24 mouse cellular contexts compared by ENCODE assay signal in genomic region chr11:96758402-96758801, GRCm38 (mm10). TPM values are rescaled to one million over a fixed set of nuclear protein-coding genes. Genes with fewer than 3 reads are reported as not detected.
DNase-seq lines count a peak whose midpoint lies in the region; ATAC-seq and TF ChIP-seq lines count a peak whose summit lies in the region.
"Had no signal": no experiment of that assay in that cellular context is flagged by ENCODE, and none has a peak within 500 bp of the region (broad histone marks: within the 10 kb centered on the region; RNA-seq: fewer than 3 reads in every experiment).

No protein-coding gene starts in this region.

- no peak overlapping the region for H3K4me2 ChIP-seq in neural tube, embryonic 15.5 days
- no peak overlapping the region for H3K4me2 ChIP-seq in midbrain, embryonic 16.5 days (ENCODE audit: low read length)
- H3K4me2 ChIP-seq: embryonic facial prominence, embryonic 12.5 days; forebrain, embryonic 12.5 days had no signal

- H3K9me3 ChIP-seq in neural tube, embryonic 15.5 days (replicated peaks), result no peaks in the 10 kb centered on the region
- no peaks in the 10 kb centered on the region for H3K9me3 ChIP-seq in midbrain, embryonic 16.5 days (replicated peaks; ENCODE audit: control insufficient read depth, low read length, poor library complexity, severe bottlenecking)
- H3K9me3 ChIP-seq: forebrain, embryonic 10.5 days; forebrain, embryonic 12.5 days had no signal

- no peak for TF ChIP-seq CTCF in C2C12 (IDR thresholded peaks at IDR 0.05; ENCODE audit: control insufficient read depth, insufficient read depth, insufficient read length)
- no peak for TF ChIP-seq CTCF in embryonic fibroblast, embryonic 13.5 days (IDR thresholded peaks at IDR 0.05; ENCODE audit: borderline replicate concordance, insufficient read depth, low read length)

- H3K79me2 ChIP-seq in C2C12 (ENCODE audit: control insufficient read depth, insufficient read depth), result no peaks in the 10 kb centered on the region

- H3ac ChIP-seq in C2C12 (ENCODE audit: control insufficient read depth, insufficient read length, low read depth), result peak overlapping the region; percentile 12

- WGBS in neural tube, embryonic 15.5 days, result 53% methylated on average over 5 of the region's 5 CpGs
- WGBS in midbrain, embryonic 16.5 days, result 83% methylated on average over 5 of the region's 5 CpGs

- H3K4me3 ChIP-seq in neural tube, embryonic 15.5 days (replicated peaks), result no peak overlapping the region
- H3K4me3 ChIP-seq in C2C12 (ENCODE audit: insufficient read depth, poor library complexity, severe bottlenecking), result no peak overlapping the region
- H3K4me3 ChIP-seq in embryonic fibroblast, embryonic 13.5 days (ENCODE audit: insufficient read depth, low read length), result no peak overlapping the region
- H3K4me3 ChIP-seq in midbrain, embryonic 16.5 days (ENCODE audit: low read depth, low read length), result no peak overlapping the region
- H3K4me3 ChIP-seq: embryonic facial prominence, embryonic 10.5 days; embryonic facial prominence, embryonic 12.5 days; erythroblast, embryonic 14.5 days; forebrain, embryonic 10.5 days; forebrain, embryonic 12.5 days had no signal

- ATAC-seq in neural tube, embryonic 15.5 days (ENCODE audit: low FRiP score), result no peak
- ATAC-seq in midbrain, embryonic 16.5 days, result no peak
- ATAC-seq in inflammation-experienced regulatory T-cells, adult 6 months, result no peak
- ATAC-seq: activated CD4-positive, CD25-positive, alpha-beta regulatory T cell, adult 4 months; forebrain, embryonic 14.5 days; forebrain, embryonic 16.5 days; Patski had no signal

- H3K4me1 ChIP-seq in neural tube, embryonic 15.5 days, result peaks cover 19% of the 10 kb centered on the region
- H3K4me1 ChIP-seq in embryonic fibroblast, embryonic 13.5 days (ENCODE audit: control insufficient read depth, insufficient read depth, low read length), result peaks cover 4% of the 10 kb centered on the region
- H3K4me1 ChIP-seq in midbrain, embryonic 16.5 days (ENCODE audit: control insufficient read depth, insufficient read depth, low read length), result no peaks in the 10 kb centered on the region
- H3K4me1 ChIP-seq: embryonic facial prominence, embryonic 10.5 days; embryonic facial prominence, embryonic 12.5 days had no signal

- 0 out of 2 replicates have a peak overlapping the region, but pooled peaks have one; percentile 15 for H3K27ac ChIP-seq in neural tube, embryonic 15.5 days (replicated peaks)
- peak overlapping the region; percentile 18; the same call in 1 of the 2 replicates for H3K27ac ChIP-seq in embryonic fibroblast, embryonic 13.5 days (ENCODE audit: insufficient read depth, low read length)
- no peak overlapping the region for H3K27ac ChIP-seq in midbrain, embryonic 16.5 days (ENCODE audit: low read length)
- H3K27ac ChIP-seq: embryonic facial prominence, embryonic 10.5 days; embryonic facial prominence, embryonic 12.5 days; forebrain, embryonic 10.5 days; forebrain, embryonic 12.5 days had no signal

- no peaks in the 10 kb centered on the region for H3K36me3 ChIP-seq in neural tube, embryonic 15.5 days
- H3K36me3 ChIP-seq in C2C12 (ENCODE audit: control insufficient read depth, insufficient read depth), result no peaks in the 10 kb centered on the region
- no peaks in the 10 kb centered on the region for H3K36me3 ChIP-seq in midbrain, embryonic 16.5 days (ENCODE audit: control insufficient read depth, insufficient read depth, low read length)
- H3K36me3 ChIP-seq: embryonic facial prominence, embryonic 10.5 days; embryonic facial prominence, embryonic 12.5 days; forebrain, embryonic 10.5 days; forebrain, embryonic 12.5 days had no signal

- H3K9ac ChIP-seq in neural tube, embryonic 15.5 days (replicated peaks), result no peak overlapping the region
- H3K9ac ChIP-seq in midbrain, embryonic 16.5 days (ENCODE audit: low read depth, low read length), result no peak overlapping the region
- H3K9ac ChIP-seq: embryonic facial prominence, embryonic 12.5 days; forebrain, embryonic 12.5 days had no signal

- H3K79me3 ChIP-seq in C2C12 (ENCODE audit: low read depth), result no peaks in the 10 kb centered on the region

- no peak for TF ChIP-seq POLR2A in embryonic fibroblast, embryonic 13.5 days (IDR thresholded peaks at IDR 0.05; ENCODE audit: low read depth, low read length)

- H3K27me3 ChIP-seq in neural tube, embryonic 15.5 days (replicated peaks), result no peaks in the 10 kb centered on the region
- no peaks in the 10 kb centered on the region for H3K27me3 ChIP-seq in C2C12 (ENCODE audit: control insufficient read depth, insufficient read depth, insufficient read length)
- no peaks in the 10 kb centered on the region for H3K27me3 ChIP-seq in midbrain, embryonic 16.5 days (ENCODE audit: control insufficient read depth, insufficient read depth, low read depth, low read length)
- H3K27me3 ChIP-seq: embryonic facial prominence, embryonic 12.5 days; forebrain, embryonic 12.5 days; Patski had no signal

- DNase-seq in neural tube, embryonic 10.5 days (ENCODE audit: extremely low spot score, low spot score), result no peak
- DNase-seq in adrenal gland, adult 2 months, result no peak
- DNase-seq: adrenal gland, postnatal 10 days; adrenal gland, postnatal 25 days; B cell, adult 2 months; cerebellum, adult 11 months; cerebellum, adult 2 months; cerebellum, adult 9-10 months; cerebellum, postnatal 10 days; cerebellum, postnatal 25 days had no signal

TF ChIP-seq in C2C12, 6 proteins besides CTCF, POLR2A, EP300 and RAD21:
- no peak for TF ChIP-seq CEBPB (IDR thresholded peaks at IDR 0.05; ENCODE audit: low read depth)
- TF ChIP-seq MYOG (IDR thresholded peaks at IDR 0.05; ENCODE audit: control insufficient read depth, extremely low read depth, insufficient read length), result no peak
- no peak for TF ChIP-seq USF1 (IDR thresholded peaks at IDR 0.05; ENCODE audit: low read depth)
- no peak for TF ChIP-seq FOSL1 (IDR thresholded peaks at IDR 0.05; ENCODE audit: insufficient read depth, low read length, poor library complexity, severe bottlenecking)
- no peak for TF ChIP-seq MYOD1 (IDR thresholded peaks at IDR 0.05; ENCODE audit: control insufficient read depth, insufficient read length, low read depth)
- no peak for TF ChIP-seq MAX (IDR thresholded peaks at IDR 0.05)
TF ChIP-seq in C2C12: peak in this region for 0.

RNA-seq across cellular contexts. Expression of gene Snx11, which starts 19.0 kb away (rescaled TPM):
- 70.4 and 81.7 TPM in 2 replicates for polyA plus RNA-seq in neural tube, embryonic 15.5 days (2015; fragmentation: Nextera tagmentation; extraction: Ambion mirVana)
- 17.6 TPM for polyA plus RNA-seq in C2C12 (2012; fragmentation: generic; extraction: Trizol)
- polyA plus RNA-seq in embryonic fibroblast, embryonic 13.5 days (2011; ENCODE audit: insufficient read length, low read depth, missing spikeins), result 31.1 and 32.5 TPM in 2 replicates
- polyA plus RNA-seq in midbrain, embryonic 16.5 days (2015; fragmentation: Nextera tagmentation; extraction: Ambion mirVana), result 46.7 TPM in 2 replicates
- total RNA-seq in adrenal gland, adult 2 months (2021), result 10 to 100 TPM; 22.7 to 31.2 TPM
- polyA plus RNA-seq in adrenal gland, adult 2 months (2012; rRNA removed), result 12.4 and 12.6 TPM in 2 replicates
- 10 to 100 TPM; 21.7 to 24.6 (median 23.0) TPM for polyA plus RNA-seq in inflammation-experienced regulatory T-cells, adult 6 months (2017; shearing (Covaris generic))

RNA-seq across cellular contexts. Expression of gene Cbx1, which starts 30.5 kb away (rescaled TPM):
- 60.9 and 69.5 TPM in 2 replicates for polyA plus RNA-seq in neural tube, embryonic 15.5 days (2015; fragmentation: Nextera tagmentation; extraction: Ambion mirVana)
- 43.8 TPM for polyA plus RNA-seq in C2C12 (2012; fragmentation: generic; extraction: Trizol)
- polyA plus RNA-seq in embryonic fibroblast, embryonic 13.5 days (2011; ENCODE audit: insufficient read length, low read depth, missing spikeins), result 61.1 and 90.9 TPM in 2 replicates
- polyA plus RNA-seq in midbrain, embryonic 16.5 days (2015; fragmentation: Nextera tagmentation; extraction: Ambion mirVana), result 56.2 and 66.3 TPM in 2 replicates
- total RNA-seq in adrenal gland, adult 2 months (2021), result 10 to 100 TPM; 65.7 to 72.8 TPM
- polyA plus RNA-seq in adrenal gland, adult 2 months (2012; rRNA removed), result 40.0 and 58.2 TPM in 2 replicates
- polyA plus RNA-seq in inflammation-experienced regulatory T-cells, adult 6 months (2017; shearing (Covaris generic)), result 10 to 100 TPM; 52.0 to 73.0 (median 54.7) TPM
